Mouse (Mus musculus): ENCODE measurements at regions not wholly inside any gene's neighbourhood (a gene's known extent, or its start where the extent isn't known, plus 50 kb on each side); places are given as distances from the start of the nearest gene placed in this dataset.

DNA sequence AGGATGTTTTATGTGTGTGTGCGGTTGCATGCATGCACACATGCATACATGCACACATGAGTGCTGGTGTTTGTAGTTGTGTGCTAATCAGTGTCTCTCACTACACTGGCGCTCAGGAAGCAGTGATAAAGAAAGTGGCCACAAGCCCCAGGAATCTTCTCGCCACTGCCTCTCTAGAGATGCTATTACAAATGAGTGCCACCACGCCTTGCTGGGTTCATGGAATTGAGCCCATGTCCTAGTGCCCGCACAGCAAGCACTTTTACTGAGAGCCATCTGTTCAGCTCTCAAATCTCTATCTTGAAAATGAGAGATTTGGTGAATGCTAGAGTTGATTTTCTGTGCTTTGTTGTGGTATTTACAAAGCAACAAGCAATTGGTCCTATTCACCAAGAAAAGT lies 373.3 kb downstream of the Lpin1 start:
- no peak for TF ChIP-seq POLR2A (IDR thresholded peaks at IDR 0.05; ENCODE audit: low read depth, low read length)
- no peak for TF ChIP-seq CTCF (IDR thresholded peaks at IDR 0.05; ENCODE audit: extremely low read depth, insufficient read length, insufficient replicate concordance, low read depth, low read length)

Measured in small intestine, adult 2 months (tissue).